Mouse (Mus musculus) ES-E14 (cell line): ENCODE results near the gene Eif4g1.

Experiments used
- CHD2 ChIP-seq: IDR thresholded peaks from 2 replicates; pipeline ENCODE4 v1.6.1; 2014; ENCODE audit warnings: mild to moderate bottlenecking, low read depth, low read length, inconsistent platforms
- MAFK ChIP-seq: IDR thresholded peaks from 2 replicates; pipeline ENCODE4 v1.6.1; 2014; ENCODE audit warnings: mild to moderate bottlenecking, low read depth, low read length, inconsistent platforms; ENCODE audit not compliant: insufficient read depth
- ZC3H11A ChIP-seq: IDR thresholded peaks from 2 replicates; pipeline ENCODE4 v1.6.1; 2012; ENCODE audit warnings: low read depth, mild to moderate bottlenecking, inconsistent platforms, low read length, borderline replicate concordance
- ZNF384 ChIP-seq: IDR thresholded peaks from 2 replicates; pipeline ENCODE4 v1.6.1; 2012; ENCODE audit warnings: low read depth, low read length, inconsistent platforms

DNA sequence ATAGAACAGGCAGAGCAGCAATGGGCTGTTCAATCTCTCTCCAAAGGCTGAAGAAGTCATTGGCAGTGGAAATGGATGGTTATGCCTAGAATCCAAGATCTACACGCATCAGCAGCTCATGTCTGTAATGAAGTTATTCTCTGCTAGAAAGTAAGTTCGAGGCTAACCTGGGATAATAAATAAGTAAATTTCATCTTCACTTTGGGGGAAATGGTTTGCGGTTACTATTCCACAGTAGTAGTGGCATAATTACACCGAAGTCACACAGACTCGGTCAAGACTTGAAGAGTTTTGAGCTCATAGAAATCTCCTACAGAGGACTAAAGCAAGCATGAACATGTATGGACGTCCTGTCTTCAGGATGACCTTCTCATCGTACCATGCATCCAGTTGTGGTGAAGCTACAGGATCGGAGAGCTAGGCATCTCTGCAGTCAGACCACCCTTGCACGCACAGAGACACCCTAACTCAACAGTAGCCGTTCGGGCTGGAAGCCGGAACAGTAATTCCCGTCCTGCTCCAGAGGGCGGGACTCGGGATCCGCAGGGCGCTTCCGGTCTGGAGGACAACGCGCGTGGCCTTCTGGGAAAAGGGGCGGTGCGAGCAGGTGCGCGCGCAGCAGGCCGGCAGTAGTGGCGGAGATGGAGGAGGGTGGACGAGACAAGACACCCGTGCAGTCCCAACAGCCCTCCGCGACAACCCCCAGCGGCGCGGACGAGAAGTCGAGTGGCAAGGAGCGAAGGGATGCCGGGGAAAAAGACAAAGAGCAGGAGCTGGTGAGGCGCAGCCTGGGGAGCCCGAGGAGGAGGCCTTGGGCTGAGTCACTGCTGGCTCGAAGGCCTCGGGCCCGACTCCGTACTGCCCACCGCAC is 16.8 kb upstream of the Eif4g1 start, which contains the start of gene Psmd2:
- no peak for TF ChIP-seq ZNF384
- TF ChIP-seq ZC3H11A, result no peak
- TF ChIP-seq CHD2, result no peak
- no peak for TF ChIP-seq MAFK
